Mouse (Mus musculus) neural tube, embryonic 15.5 days (tissue): ENCODE results near the gene Tctn3. TPM values are rescaled to one million over a fixed set of nuclear protein-coding genes. Genes with fewer than 3 reads are reported as not detected.
A peak's percentile ranks its signal among the peaks of the same experiment; 100 is the strongest.
"Not testable (repeated sequence)": the region's sequence is repeated elsewhere in the genome, so short reads cannot be mapped to it uniquely, and the experiment has no call there.

ENCODE experiments used
- ATAC-seq: fragments of 200-750 bp; cut with Nextera tagmentation; 2 replicates; pipeline ENCODE4 v1.8.0; 2017; ENCODE audit warnings: mild to moderate bottlenecking, moderate TSS enrichment, moderate library complexity; ENCODE audit not compliant: low FRiP score
- H3K27ac ChIP-seq: fragments of 300-500 bp; sonication (generic); replicated peaks from 2 replicates; pipeline ENCODE4 v1.5.1; 2015; ENCODE audit warnings: mild to moderate bottlenecking, inconsistent platforms
- H3K27me3 ChIP-seq: fragments of 300-500 bp; sonication (generic); replicated peaks from 2 replicates; pipeline ENCODE4 v1.6.1; 2015; ENCODE audit warnings: inconsistent platforms
- H3K36me3 ChIP-seq: fragments of 300-500 bp; sonication (generic); 2 replicates; pipeline ENCODE4 v1.6.1; 2015; ENCODE audit warnings: inconsistent platforms
- H3K4me1 ChIP-seq: fragments of 300-500 bp; sonication (generic); 2 replicates; pipeline ENCODE4 v1.6.1; 2015; ENCODE audit warnings: inconsistent platforms
- H3K4me2 ChIP-seq: fragments of 300-500 bp; sonication (generic); 2 replicates; pipeline ENCODE4 v1.6.1; 2015; ENCODE audit warnings: inconsistent platforms, mild to moderate bottlenecking, moderate library complexity
- H3K4me3 ChIP-seq: fragments of 300-500 bp; sonication (generic); replicated peaks from 2 replicates; pipeline ENCODE4 v1.5.1; 2015; ENCODE audit warnings: mild to moderate bottlenecking, inconsistent platforms
- H3K9ac ChIP-seq: fragments of 300-500 bp; sonication (generic); replicated peaks from 2 replicates; pipeline ENCODE4 v1.6.1; 2015; ENCODE audit warnings: mild to moderate bottlenecking, inconsistent platforms
- H3K9me3 ChIP-seq: fragments of 300-500 bp; sonication (generic); replicated peaks from 2 replicates; pipeline ENCODE4 v1.6.1; 2016; ENCODE audit warnings: inconsistent platforms
- WGBS: fragments of 180-500 bp; shearing (Covaris S2); methylation state at CpG from one replicate; pipeline ENCODE4 v1.1.7; 2015; ENCODE audit warnings: mixed read lengths; 5-methylcytosine and 5-hydroxymethylcytosine counted together
- polyA plus RNA-seq: library from polyadenylated mRNA; unstranded; fragments of >200 nt; fragmentation: Nextera tagmentation; extraction: Ambion mirVana; gene quantifications from 2 replicates; pipeline ENCODE4 v1.2.1, GENCODE M21; 2015

The Tctn3 gene
- polyA plus RNA-seq, 1 experiment from 2014 or later: 14.8 TPM

DNA sequence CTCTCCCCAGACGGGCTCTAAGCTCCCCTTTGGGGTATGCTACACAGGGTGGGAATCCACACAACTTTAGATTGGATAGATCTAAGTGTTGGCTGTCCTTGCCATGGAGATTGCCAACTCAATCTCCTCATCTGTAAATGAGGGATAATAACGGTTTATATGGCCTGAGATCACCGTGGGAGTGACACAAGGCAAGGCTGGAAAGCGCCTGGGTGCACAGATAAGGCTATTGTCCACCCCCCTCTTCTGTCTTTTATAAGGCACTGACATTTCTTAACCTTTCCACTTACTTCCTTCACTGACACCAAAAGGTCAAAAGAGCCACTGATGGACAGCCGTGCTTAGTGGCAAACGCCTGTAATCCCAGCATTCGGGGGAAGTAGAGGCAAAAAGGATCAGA lies 25.1 kb downstream of the Tctn3 start:
- H3K27me3 ChIP-seq: no peaks in the 10 kb centered on the region
- no peak overlapping the region for H3K27ac ChIP-seq
- peak overlapping the region; percentile 81; the same call in 1 of the 2 replicates for H3K9ac ChIP-seq
- 53% methylated on average over 7 of the region's 7 CpGs for WGBS
- H3K36me3 ChIP-seq: peaks cover 21% of the 10 kb centered on the region
- H3K4me2 ChIP-seq: peak overlapping the region; percentile 80
- H3K4me1 ChIP-seq: peaks cover 25% of the 10 kb centered on the region
- H3K9me3 ChIP-seq: no peaks in the 10 kb centered on the region
- peak overlapping the region; percentile 77 for H3K4me3 ChIP-seq
- ATAC-seq: no peak

DNA sequence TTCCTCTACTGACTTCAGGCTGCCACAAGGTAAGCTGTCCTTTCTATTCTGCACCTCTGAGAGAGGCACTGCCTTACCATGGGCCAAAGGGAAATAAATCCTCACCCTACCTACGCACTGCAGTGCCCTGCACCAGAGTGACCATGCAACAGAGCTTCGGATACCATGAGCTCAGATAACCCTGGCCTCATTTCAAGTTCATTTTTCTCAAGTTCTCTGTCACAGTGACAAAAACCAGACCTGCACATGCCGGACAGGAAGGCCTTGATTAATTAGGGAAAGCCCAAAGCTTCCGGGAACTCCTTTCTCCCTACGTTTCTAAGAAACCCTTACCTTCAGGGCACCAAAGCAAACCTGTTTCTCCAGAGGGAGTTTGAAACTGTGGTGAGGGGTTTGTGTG lies 30.4 kb downstream of the Tctn3 start:
- Histone ChIP-seq H3K27ac (no peak overlapping the region), H3K36me3 (peaks cover 60% of the 10 kb centered on the region), H3K9me3 (no peaks in the 10 kb centered on the region), H3K4me1 (peaks cover 7% of the 10 kb centered on the region), H3K4me3 (no peak overlapping the region), H3K9ac (no peak overlapping the region), H3K27me3 (no peaks in the 10 kb centered on the region), H3K4me2 (no peak overlapping the region)
- WGBS: 90% methylated on average over 5 of the region's 5 CpGs
- ATAC-seq: no peak

DNA sequence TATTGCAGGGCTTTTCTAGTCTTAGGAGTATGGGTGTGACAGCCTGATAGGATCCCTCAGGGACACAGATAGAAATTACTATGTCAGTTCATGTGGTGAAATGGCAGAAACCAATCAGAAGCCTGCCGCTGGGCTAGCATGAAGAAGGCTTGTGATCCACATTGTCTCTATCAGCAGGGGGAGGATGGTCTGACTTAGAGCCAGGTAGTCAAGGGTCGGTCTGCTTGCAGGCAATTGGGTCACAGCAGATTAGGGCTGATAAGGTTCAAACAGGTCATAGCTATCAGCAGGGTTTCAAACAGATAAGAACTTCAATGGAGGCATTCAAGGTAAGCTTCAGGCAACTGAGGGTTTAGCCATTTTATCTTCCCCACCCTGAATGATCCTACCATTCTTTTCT lies 31.1 kb downstream of the Tctn3 start:
- 88% methylated on average over 2 of the region's 2 CpGs for WGBS
- H3K27ac ChIP-seq: no peak overlapping the region
- H3K36me3 ChIP-seq: peaks cover 67% of the 10 kb centered on the region
- no peak overlapping the region for H3K4me3 ChIP-seq
- H3K9me3 ChIP-seq: no peaks in the 10 kb centered on the region
- H3K9ac ChIP-seq: no peak overlapping the region
- no peaks in the 10 kb centered on the region for H3K27me3 ChIP-seq
- no peaks in the 10 kb centered on the region for H3K4me1 ChIP-seq
- ATAC-seq: no peak
- no peak overlapping the region for H3K4me2 ChIP-seq

DNA sequence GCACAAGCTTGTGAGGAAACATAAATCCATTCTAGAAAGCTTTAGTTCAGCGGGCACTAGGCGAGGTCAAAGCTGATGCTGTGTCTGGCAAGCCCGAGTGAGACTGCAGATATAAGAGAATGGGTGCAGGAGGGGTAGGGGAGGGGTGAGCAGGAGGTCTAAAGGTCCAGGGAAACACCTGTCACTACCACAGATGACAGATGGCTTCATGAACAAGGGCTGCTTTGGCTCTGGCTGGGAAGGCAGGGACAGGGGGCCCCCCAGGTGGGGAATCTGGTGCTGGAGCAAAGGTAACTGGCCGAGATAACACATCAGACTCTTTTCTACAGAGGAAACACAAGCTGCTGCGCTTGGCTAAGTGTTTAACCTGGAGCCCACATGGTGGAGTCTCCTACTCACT lies 36.6 kb downstream of the Tctn3 start:
- ATAC-seq: no peak
- Histone ChIP-seq H3K4me1 (no peaks in the 10 kb centered on the region), H3K27me3 (no peaks in the 10 kb centered on the region), H3K27ac (no peak overlapping the region), H3K36me3 (peaks cover 95% of the 10 kb centered on the region), H3K4me2 (no peak overlapping the region), H3K9me3 (0 out of 2 replicates have a peak, but pooled peaks cover 4% of the 10 kb centered on the region), H3K4me3 (no peak overlapping the region), H3K9ac (no peak overlapping the region)
- WGBS: 74% methylated on average over 5 of the region's 5 CpGs

DNA sequence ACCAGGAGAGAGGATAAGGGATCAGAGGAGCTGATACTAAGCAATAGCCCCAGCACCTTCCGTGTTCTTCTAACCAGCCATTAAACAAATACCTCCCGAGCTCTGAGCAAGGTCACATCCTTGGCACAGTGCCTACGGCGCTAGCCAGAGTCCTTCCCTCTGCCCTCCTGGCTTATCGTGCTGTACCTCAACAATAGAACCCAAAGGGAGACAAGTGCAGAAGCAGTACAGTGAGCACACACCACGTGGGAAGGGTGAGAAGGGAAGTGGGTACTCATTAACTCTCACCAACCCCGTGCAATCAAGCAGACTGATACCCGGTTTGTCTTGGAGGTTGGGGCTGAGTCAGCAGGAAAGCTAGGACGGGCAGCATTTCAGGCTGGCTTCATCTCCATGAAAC lies 41.3 kb downstream of the Tctn3 start:
- WGBS: 93% methylated on average over 9 of the region's 9 CpGs
- H3K4me3 ChIP-seq: no peak overlapping the region
- no peak overlapping the region for H3K4me2 ChIP-seq
- 0 out of 2 replicates have a peak, but pooled peaks cover 4% of the 10 kb centered on the region for H3K9me3 ChIP-seq
- no peaks in the 10 kb centered on the region for H3K27me3 ChIP-seq
- peaks cover 97% of the 10 kb centered on the region for H3K36me3 ChIP-seq
- no peak for ATAC-seq
- H3K27ac ChIP-seq: no peak overlapping the region
- no peaks in the 10 kb centered on the region for H3K4me1 ChIP-seq
- no peak overlapping the region for H3K9ac ChIP-seq

DNA sequence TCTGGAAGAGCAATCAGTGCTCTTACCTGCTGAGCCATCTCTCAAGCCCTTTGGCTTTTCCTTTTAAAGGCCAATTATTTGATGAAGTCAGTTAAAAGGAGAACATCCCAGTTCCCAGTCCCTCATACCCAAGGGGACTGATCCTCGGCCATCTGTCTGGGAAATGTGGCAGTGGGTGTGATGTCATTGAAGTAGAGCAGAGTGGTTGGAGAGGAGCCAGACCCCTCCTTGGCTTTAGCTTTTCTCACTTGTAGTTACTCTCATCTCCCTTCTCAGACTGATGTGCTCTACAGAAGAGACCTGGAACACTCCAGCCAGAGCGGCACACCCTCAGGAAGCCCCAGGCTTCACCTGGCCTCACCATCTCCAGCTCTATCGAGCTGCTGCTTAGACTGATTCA lies 44.4 kb downstream of the Tctn3 start:
- H3K9ac ChIP-seq: no peak overlapping the region
- H3K27me3 ChIP-seq: no peaks in the 10 kb centered on the region
- peaks cover 95% of the 10 kb centered on the region for H3K36me3 ChIP-seq
- H3K4me1 ChIP-seq: no peaks in the 10 kb centered on the region
- no peak overlapping the region for H3K4me2 ChIP-seq
- WGBS: 87% methylated on average over 3 of the region's 3 CpGs
- no peak overlapping the region for H3K27ac ChIP-seq
- ATAC-seq: no peak
- H3K9me3 ChIP-seq: 0 out of 2 replicates have a peak, but pooled peaks cover 4% of the 10 kb centered on the region
- H3K4me3 ChIP-seq: no peak overlapping the region

DNA sequence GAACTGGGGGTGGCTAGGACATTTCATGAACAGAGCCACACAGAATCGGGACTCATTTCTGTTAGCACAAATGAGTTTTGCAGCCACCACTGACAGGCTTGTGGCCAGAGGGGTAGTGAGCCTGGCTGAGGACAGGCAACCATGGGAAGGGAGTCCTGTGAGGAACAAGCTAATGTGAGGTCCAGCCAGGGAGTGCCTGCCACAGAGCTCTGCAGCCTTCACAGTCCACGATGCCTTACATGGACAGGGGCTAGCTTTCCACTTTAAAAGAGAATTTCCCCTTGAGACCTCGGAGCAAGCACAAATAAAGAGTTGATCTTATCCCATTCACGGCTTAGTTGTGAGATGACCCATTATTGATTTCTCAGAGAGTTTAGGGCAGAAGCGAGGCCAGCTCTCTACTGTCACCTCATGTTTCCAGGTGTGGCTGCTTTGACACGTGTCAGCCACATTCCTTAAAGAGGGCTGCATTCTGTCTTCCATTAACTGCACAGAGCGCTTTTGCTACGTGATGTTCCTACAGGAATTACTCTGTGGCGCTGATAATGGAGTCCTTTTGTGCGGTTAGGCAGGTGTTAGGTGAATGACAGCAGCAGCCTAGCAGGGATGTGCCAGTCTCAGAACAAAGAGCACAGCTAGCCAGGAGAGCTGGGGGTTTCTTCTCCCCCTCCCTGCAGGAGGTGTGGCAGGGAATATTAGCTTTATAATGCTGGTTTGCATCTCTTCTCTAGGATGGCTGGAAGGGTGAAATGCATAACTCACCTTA lies 48.0 kb downstream of the Tctn3 start:
- no peak overlapping the region for H3K27ac ChIP-seq
- H3K4me3 ChIP-seq: no peak overlapping the region
- no peak overlapping the region for H3K4me2 ChIP-seq
- no peak overlapping the region for H3K9ac ChIP-seq
- no peaks in the 10 kb centered on the region for H3K9me3 ChIP-seq
- H3K27me3 ChIP-seq: no peaks in the 10 kb centered on the region
- 90% methylated on average over 10 of the region's 10 CpGs for whole genome bisulfite sequencing
- ATAC-seq: no peak
- H3K36me3 ChIP-seq: peaks cover 70% of the 10 kb centered on the region
- H3K4me1 ChIP-seq: no peaks in the 10 kb centered on the region

DNA sequence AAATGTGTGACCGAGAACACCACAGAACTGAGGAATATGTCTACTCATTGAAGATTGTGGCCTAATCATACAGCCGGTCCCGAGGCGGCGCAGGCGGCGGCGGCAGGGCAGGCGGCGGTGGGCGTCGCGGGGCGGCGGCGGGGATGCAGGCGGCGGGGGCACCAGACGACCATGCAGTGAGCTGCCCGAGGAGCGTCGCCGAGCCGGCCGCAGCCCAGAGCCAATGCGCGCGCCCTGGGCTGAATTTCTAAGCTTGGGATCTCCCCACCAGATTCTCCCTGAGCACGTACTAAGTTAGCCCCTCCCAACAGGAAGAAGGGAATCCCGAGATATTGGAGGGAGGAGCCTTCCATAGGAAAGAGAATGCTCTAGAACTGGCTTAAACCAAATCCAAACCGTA lies 50.5 kb downstream of the Tctn3 start:
- WGBS: 71% methylated on average over 14 of the region's 31 CpGs
- H3K27ac ChIP-seq, H3K4me2 ChIP-seq, H3K27me3 ChIP-seq, H3K4me1 ChIP-seq, H3K9me3 ChIP-seq, H3K4me3 ChIP-seq, ATAC-seq, H3K9ac ChIP-seq: not testable (repeated sequence)
- peaks cover 67% of the 10 kb centered on the region for H3K36me3 ChIP-seq

DNA sequence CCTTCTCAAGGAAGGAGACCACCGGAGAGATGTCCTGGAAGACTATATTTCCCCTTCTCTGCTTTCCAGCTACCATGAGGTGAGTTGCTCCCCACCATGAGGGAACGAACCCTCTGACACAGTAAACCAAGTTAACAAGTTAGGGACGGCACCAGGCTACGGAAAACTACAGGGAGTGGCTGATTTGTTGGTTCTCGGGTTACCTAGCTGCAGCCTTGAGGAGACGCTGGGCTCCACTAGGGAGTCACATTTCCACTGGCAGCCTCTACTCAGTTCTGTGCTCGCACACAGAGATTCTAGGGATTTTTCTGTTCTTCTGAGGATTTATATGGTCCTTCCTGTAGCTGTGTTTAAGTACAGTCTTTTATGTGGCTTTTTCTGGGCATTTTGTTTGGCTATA lies 56.0 kb downstream of the Tctn3 start:
- Histone ChIP-seq H3K27me3 (no peaks in the 10 kb centered on the region), H3K4me2 (no peak overlapping the region), H3K36me3 (peaks cover 73% of the 10 kb centered on the region), H3K4me3 (no peak overlapping the region), H3K9me3 (no peaks in the 10 kb centered on the region), H3K9ac (no peak overlapping the region), H3K4me1 (no peaks in the 10 kb centered on the region), H3K27ac (no peak overlapping the region)
- no peak for ATAC-seq
- WGBS: 90% methylated on average over 7 of the region's 7 CpGs

DNA sequence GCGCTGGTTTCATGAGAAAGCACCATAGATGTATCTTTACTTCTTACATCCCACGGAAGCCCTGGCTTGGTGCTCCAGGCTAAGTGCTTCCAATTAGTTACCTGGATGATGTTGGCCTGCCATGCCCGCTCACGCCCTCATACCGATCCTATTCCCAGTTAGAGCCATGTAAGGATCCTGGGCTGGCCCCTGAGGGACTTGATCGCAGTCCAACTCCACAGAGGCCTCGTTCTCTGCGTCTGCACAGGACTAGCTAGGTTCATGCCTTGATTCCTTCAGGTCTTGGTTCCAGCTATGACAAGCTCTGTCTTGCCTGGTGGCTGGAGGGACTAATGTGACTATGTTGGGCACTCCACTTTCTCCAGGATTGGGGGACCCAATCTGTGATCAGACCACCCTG lies 56.9 kb downstream of the Tctn3 start:
- H3K36me3 ChIP-seq: peaks cover 82% of the 10 kb centered on the region
- 97% methylated on average over 8 of the region's 8 CpGs for WGBS

DNA sequence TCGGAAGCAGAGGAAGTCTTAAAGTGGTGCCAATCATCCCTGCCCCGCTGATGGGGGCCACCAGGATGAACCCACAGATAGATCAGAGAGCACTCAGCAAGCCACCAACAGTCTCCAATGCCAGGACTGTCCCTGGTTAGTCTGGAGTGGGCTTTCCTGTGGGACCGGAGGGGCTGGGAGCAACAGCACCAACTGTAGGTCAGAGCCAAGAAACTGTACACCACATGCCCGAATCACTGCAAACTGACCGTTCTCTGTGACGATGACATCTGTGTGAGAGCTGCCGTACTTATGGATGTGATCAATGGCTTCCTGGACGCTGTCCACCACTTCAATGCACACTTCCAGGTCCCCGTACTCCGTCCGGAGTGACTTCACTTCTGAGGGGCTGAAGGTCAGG lies 57.7 kb downstream of the Tctn3 start:
- no peaks in the 10 kb centered on the region for H3K4me1 ChIP-seq
- no peaks in the 10 kb centered on the region for H3K9me3 ChIP-seq
- no peak overlapping the region for H3K4me2 ChIP-seq
- ATAC-seq: no peak
- H3K4me3 ChIP-seq: no peak overlapping the region
- H3K27ac ChIP-seq: no peak overlapping the region
- H3K9ac ChIP-seq: no peak overlapping the region
- peaks cover 82% of the 10 kb centered on the region for H3K36me3 ChIP-seq
- no peaks in the 10 kb centered on the region for H3K27me3 ChIP-seq
- WGBS: 96% methylated on average over 11 of the region's 11 CpGs

More for the DNA sequence above, 56.9 kb downstream of the Tctn3 start:
- no peak overlapping the region for H3K9ac ChIP-seq
- H3K9me3 ChIP-seq: no peaks in the 10 kb centered on the region
- no peak overlapping the region for H3K27ac ChIP-seq
- H3K27me3 ChIP-seq: no peaks in the 10 kb centered on the region
- ATAC-seq: no peak
- no peaks in the 10 kb centered on the region for H3K4me1 ChIP-seq
- H3K4me3 ChIP-seq: no peak overlapping the region
- H3K4me2 ChIP-seq: no peak overlapping the region

DNA sequence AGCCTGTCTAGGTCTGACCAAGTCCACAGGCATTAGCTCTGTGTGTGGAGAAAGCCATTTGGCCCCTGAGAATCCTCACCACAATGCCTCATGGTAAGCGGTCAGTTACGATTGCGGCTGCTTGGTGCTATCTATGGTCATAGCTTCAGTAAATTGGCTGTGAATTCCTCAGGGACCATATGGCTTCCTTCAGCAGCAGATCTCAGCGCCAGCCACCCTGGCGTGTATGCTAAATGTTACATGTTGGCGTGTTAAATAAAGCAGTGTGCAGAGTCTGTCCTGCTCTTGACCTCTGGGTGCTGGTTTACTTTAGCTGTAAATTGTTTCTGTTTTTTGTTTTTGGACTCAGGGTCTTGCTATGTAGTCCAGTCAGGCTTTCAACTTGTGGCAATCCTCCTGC lies 58.2 kb downstream of the Tctn3 start:
- H3K27me3 ChIP-seq: no peaks in the 10 kb centered on the region
- ATAC-seq: no peak
- H3K4me1 ChIP-seq: no peaks in the 10 kb centered on the region
- H3K36me3 ChIP-seq: peaks cover 82% of the 10 kb centered on the region
- no peak overlapping the region for H3K4me2 ChIP-seq
- H3K9ac ChIP-seq: no peak overlapping the region
- H3K4me3 ChIP-seq: no peak overlapping the region
- H3K27ac ChIP-seq: no peak overlapping the region
- WGBS: 93% methylated on average over 6 of the region's 6 CpGs
- H3K9me3 ChIP-seq: no peaks in the 10 kb centered on the region
